Mouse (Mus musculus) heart, embryonic 16.5 days (tissue): ENCODE data around the gene Laptm5. TPM values are rescaled to one million over a fixed set of nuclear protein-coding genes. Genes with fewer than 3 reads are reported as not detected.

Experiments
- ATAC-seq: fragments of 200-750 bp; cut with Nextera tagmentation; replicated peaks from 2 replicates; pipeline ENCODE4 v1.8.0; 2017; ENCODE audit warnings: moderate number of reproducible peaks; ENCODE audit not compliant: insufficient read depth, low FRiP score; ENCODE audit errors: extremely low read depth
- H3K27ac ChIP-seq: fragments of 300-500 bp; sonication (generic); 2 replicates; pipeline ENCODE4 v1.5.1; 2014; ENCODE audit warnings: mild to moderate bottlenecking, low read length, control low read depth, moderate library complexity
- H3K27me3 ChIP-seq: fragments of 300-500 bp; sonication (generic); 2 replicates; pipeline ENCODE4 v1.6.1; 2014; ENCODE audit warnings: low read length, mixed read lengths; ENCODE audit not compliant: control insufficient read depth, insufficient read depth
- H3K36me3 ChIP-seq: fragments of 300-500 bp; sonication (generic); 2 replicates; pipeline ENCODE4 v1.6.1; 2014; ENCODE audit not compliant: control insufficient read depth, insufficient read depth
- H3K4me1 ChIP-seq: fragments of 300-500 bp; sonication (generic); 2 replicates; pipeline ENCODE4 v1.6.1; 2014; ENCODE audit warnings: low read length, mixed read lengths; ENCODE audit not compliant: control insufficient read depth, insufficient read depth
- H3K4me2 ChIP-seq: fragments of 300-500 bp; sonication (generic); 2 replicates; pipeline ENCODE4 v1.6.1; 2014; ENCODE audit warnings: low read depth, mild to moderate bottlenecking, control low read depth, low read length
- H3K4me3 ChIP-seq: fragments of 300-500 bp; sonication (generic); 2 replicates; pipeline ENCODE4 v1.5.1; 2014; ENCODE audit warnings: mild to moderate bottlenecking, control low read depth, low read length
- H3K9ac ChIP-seq: fragments of 300-500 bp; sonication (generic); 2 replicates; pipeline ENCODE4 v1.6.1; 2014; ENCODE audit warnings: low read length, control low read depth
- H3K9me3 ChIP-seq: fragments of 300-500 bp; sonication (generic); replicated peaks from 2 replicates; pipeline ENCODE4 v1.6.1; 2016; ENCODE audit warnings: low read length; ENCODE audit not compliant: control insufficient read depth
- whole genome bisulfite sequencing: fragments of 180-500 bp; shearing (Covaris S2); extraction: QIAGEN DNeasy Blood & Tissue Kit; methylation state at CpG from one replicate; pipeline ENCODE4 v1.1.7; 2014; 5-methylcytosine and 5-hydroxymethylcytosine counted together
- polyA plus RNA-seq: library from polyadenylated mRNA; unstranded; fragments of >200 nt; fragmentation: Nextera tagmentation; extraction: Ambion mirVana; gene quantifications from 2 replicates; pipeline ENCODE4 v1.2.1, GENCODE M21; 2015

The Laptm5 gene
- polyA plus RNA-seq, 1 experiment from 2014 or later = 61.2 TPM

DNA sequence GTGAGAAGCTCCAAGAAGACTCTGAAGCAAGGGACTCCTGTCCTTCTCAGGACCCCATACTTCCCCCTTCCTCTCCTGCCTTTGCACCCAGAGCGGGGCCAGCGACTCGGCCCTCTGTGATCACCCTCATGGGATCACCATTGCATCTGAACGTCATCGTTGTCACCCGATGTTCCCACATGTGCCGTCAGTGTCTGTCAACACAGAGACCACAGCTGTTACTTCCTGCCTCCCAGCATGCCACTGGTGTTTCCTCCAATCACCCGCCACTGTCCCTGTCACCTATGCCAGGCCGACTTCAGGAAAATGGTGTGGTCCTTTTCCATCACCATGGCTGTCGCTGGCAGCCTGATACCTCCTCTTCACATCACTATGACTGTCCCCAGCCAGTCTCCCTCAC, 9.1 kb downstream of the Laptm5 start:
- no peak overlapping the region for H3K27ac ChIP-seq
- no peak for ATAC-seq
- WGBS = 65% methylated on average over 10 of the region's 10 CpGs
- no peaks in the 10 kb centered on the region for H3K36me3 ChIP-seq
- no peak overlapping the region for H3K4me3 ChIP-seq
- H3K27me3 ChIP-seq = no peaks in the 10 kb centered on the region
- H3K9me3 ChIP-seq = no peaks in the 10 kb centered on the region
- H3K9ac ChIP-seq = no peak overlapping the region
- peaks cover 7% of the 10 kb centered on the region for H3K4me1 ChIP-seq
- H3K4me2 ChIP-seq = no peak overlapping the region

DNA sequence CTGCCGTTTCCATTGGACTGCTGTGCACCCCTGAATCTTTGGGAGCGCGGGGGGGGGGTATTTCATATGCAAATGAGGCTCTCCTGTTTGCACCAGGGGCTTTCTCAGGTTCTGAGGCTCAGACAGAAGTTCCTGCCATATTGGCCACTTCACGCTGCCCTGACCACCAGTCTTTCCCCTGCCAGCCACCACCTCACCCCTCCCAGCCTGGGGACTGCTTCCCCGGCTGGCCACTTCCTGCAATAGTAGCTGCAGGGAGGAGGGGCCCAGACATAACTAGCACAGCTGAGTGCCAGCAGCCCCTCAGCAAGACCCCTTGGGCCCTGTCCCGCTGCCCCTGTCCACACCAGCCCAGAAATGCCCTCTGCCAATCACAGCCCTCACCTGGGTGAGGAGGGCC, 13.3 kb downstream of the Laptm5 start:
- Histone ChIP-seq H3K27me3 (no peaks in the 10 kb centered on the region), H3K36me3 (no peaks in the 10 kb centered on the region), H3K27ac (no peak overlapping the region), H3K4me2 (no peak overlapping the region), H3K9me3 (no peaks in the 10 kb centered on the region), H3K4me1 (no peaks in the 10 kb centered on the region), H3K4me3 (no peak overlapping the region), H3K9ac (no peak overlapping the region)
- 61% methylated on average over 6 of the region's 6 CpGs for WGBS
- no peak for ATAC-seq

DNA sequence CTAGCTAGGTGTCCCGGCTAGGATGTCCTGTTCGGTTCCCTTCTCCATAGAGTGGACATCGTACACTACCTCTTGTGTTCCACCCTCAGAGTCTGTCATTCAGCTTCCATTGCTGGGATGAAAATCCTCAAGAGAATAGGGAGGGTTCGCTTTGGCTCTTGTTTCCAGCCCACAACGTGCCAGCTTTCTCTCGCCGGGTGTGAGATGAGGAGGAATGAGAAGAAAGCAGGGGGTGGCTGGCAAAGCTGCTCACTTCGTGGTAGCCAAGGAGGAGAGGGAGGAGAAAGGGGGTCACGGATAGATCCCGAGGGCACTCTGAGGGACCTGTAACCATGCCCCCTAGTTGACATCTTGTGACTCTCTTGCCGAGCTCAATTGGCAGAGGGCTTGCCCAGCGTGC, 14.9 kb downstream of the Laptm5 start:
- no peak overlapping the region for H3K4me2 ChIP-seq
- ATAC-seq = no peak
- no peaks in the 10 kb centered on the region for H3K27me3 ChIP-seq
- 80% methylated on average over 12 of the region's 12 CpGs for WGBS
- H3K9ac ChIP-seq = no peak overlapping the region
- H3K4me3 ChIP-seq = no peak overlapping the region
- H3K4me1 ChIP-seq = no peaks in the 10 kb centered on the region
- H3K9me3 ChIP-seq = no peaks in the 10 kb centered on the region
- H3K27ac ChIP-seq = no peak overlapping the region
- no peaks in the 10 kb centered on the region for H3K36me3 ChIP-seq

DNA sequence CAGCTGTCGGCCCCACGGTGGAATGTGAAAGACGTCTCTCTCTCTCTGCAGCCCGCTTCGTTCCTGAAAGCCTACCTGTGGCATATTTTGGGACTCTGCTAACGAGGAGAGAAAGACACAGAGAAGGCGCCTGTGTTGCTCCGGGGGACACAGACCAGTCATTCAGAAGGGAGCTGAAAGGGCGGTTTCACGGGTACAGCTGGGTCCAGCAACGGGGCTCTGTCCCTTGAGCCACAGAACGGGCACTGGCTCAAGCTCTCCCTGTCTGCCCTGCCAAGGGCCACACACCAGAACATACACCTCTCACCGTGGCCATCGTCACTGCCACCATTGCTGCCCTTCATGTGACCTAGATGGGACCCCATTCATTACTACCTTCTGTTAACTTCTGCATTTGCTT, 29.7 kb downstream of the Laptm5 start:
- ATAC-seq = no peak
- no peak overlapping the region for H3K4me2 ChIP-seq
- no peak overlapping the region for H3K4me3 ChIP-seq
- 40% methylated on average over 14 of the region's 14 CpGs for WGBS
- H3K9ac ChIP-seq = no peak overlapping the region
- peaks cover 6% of the 10 kb centered on the region for H3K27me3 ChIP-seq
- no peaks in the 10 kb centered on the region for H3K36me3 ChIP-seq
- no peak overlapping the region for H3K27ac ChIP-seq
- H3K4me1 ChIP-seq = no peaks in the 10 kb centered on the region
- no peaks in the 10 kb centered on the region for H3K9me3 ChIP-seq

DNA sequence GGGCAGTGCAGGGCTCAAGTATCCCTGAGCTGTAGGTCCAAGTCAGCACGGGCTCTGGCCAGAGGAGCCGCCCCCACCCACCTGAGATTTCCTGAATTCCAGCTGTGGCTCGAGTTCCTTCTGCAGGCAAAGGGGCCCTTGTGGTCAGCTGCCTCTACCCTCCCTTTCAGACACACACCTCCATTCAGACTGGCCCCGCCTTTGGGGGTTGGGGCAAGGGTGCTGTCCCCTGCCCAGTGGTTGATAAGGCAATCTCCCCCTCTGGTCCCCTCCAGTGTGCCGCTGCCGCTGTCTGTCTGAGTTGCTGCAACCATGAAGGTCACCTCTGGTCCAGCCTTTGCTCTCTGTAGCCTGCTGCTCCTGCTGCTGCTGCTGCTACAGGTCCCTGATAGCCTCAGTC, 31.2 kb downstream of the Laptm5 start, which contains the start of gene Matn1:
Gene Matn1, plus strand, starts transcription at position 274 of the 400 bp plus-strand sequence.
- peaks cover 6% of the 10 kb centered on the region for H3K27me3 ChIP-seq
- WGBS = 37% methylated on average over 6 of the region's 6 CpGs
- no peak within 1 kb of the TSS for H3K27ac ChIP-seq
- ATAC-seq = no peak
- no peak within 1 kb of the TSS for H3K4me2 ChIP-seq
- H3K9ac ChIP-seq = no peak within 1 kb of the TSS
- H3K4me3 ChIP-seq = no peak within 1 kb of the TSS
- no peaks in the 10 kb centered on the region for H3K9me3 ChIP-seq
- no peaks in the 10 kb centered on the region for H3K4me1 ChIP-seq
- no peaks in the 10 kb centered on the region for H3K36me3 ChIP-seq

DNA sequence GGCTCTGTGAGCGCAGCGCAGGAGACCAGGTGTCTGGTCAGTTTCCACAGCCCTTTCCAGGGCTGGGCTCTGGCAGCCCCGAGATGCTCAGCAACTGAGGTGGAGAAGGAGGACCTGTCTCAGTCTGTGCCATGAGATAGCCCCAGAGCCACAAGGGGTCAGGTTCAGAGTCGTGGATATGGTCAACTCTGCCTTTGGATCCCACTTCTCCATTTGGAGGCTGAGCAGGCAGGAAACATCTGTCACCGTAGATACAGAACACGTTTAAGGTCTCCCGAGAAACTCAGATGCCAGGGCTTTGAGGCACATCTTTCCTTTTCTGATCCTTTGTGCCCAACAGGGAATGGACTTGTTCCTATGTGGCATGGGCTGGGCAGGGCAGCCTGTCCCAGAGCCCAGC, 31.9 kb downstream of the Laptm5 start:
- H3K4me1 ChIP-seq = no peaks in the 10 kb centered on the region
- no peak overlapping the region for H3K4me2 ChIP-seq
- H3K27me3 ChIP-seq = peaks cover 6% of the 10 kb centered on the region
- no peaks in the 10 kb centered on the region for H3K36me3 ChIP-seq
- no peak overlapping the region for H3K27ac ChIP-seq
- 66% methylated on average over 7 of the region's 7 CpGs for WGBS
- no peak overlapping the region for H3K9ac ChIP-seq
- no peaks in the 10 kb centered on the region for H3K9me3 ChIP-seq
- H3K4me3 ChIP-seq = no peak overlapping the region
- no peak for ATAC-seq

DNA sequence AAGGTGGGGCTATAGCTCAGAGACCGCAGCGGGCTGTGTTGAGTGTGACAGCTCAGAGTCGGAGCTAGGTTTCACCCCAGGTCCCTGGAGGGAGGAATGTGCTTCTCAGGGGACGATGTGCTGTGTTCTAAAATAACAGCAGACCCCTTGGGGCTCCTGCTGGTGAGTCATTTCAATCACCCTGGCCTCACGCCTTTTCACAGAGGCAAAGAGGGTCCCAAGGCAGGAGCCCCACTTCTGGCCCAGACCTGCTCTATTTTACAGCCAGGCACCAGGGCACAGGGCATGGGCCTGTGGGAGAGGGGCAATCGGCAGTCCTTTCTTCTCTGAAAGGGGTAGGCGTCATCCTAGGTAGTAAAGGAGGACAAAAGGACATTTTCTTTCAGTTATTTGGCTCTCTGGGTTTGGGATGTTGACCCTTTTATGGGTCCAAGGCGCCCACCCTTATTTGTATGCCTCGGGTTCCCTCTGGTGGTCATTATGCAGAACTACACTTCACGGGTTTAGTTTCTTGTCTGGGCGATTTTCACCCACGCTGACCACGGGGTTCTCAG, 34.2 kb downstream of the Laptm5 start:
- Histone ChIP-seq H3K4me3 (no peak overlapping the region), H3K9me3 (no peaks in the 10 kb centered on the region), H3K27me3 (peaks cover 6% of the 10 kb centered on the region), H3K36me3 (no peaks in the 10 kb centered on the region), H3K9ac (no peak overlapping the region), H3K4me1 (no peaks in the 10 kb centered on the region), H3K4me2 (no peak overlapping the region), H3K27ac (no peak overlapping the region)
- ATAC-seq = no peak
- 16% methylated on average over 13 of the region's 13 CpGs for WGBS

DNA sequence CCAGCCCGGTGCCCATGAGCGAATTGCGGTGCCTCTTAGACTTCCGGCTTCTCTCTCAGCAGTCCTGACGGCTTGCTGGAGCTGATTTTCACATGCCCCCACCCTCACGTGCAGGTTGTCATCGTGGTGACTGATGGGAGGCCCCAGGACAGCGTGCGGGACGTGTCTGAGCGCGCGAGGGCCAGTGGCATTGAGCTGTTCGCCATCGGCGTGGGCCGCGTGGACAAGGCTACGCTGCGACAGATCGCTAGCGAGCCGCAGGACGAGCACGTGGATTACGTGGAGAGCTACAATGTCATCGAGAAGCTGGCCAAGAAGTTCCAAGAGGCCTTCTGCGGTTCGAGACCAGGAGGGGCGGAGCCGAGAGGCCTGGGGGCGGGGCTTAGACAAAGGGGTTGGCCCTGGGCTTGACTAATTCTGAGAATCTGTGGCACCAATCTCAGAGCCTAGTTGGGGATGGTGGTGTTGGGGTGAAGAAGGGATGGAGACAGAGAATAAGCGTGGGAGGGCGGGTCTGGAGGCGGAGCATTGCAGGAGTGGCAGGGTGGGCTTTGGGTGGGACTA, 37.0 kb downstream of the Laptm5 start:
- H3K4me3 ChIP-seq = no peak overlapping the region
- no peaks in the 10 kb centered on the region for H3K4me1 ChIP-seq
- no peak overlapping the region for H3K4me2 ChIP-seq
- H3K27me3 ChIP-seq = peaks cover 9% of the 10 kb centered on the region
- WGBS = 76% methylated on average over 35 of the region's 35 CpGs
- no peaks in the 10 kb centered on the region for H3K9me3 ChIP-seq
- no peak overlapping the region for H3K27ac ChIP-seq
- ATAC-seq = no peak
- H3K9ac ChIP-seq = no peak overlapping the region
- no peaks in the 10 kb centered on the region for H3K36me3 ChIP-seq

DNA sequence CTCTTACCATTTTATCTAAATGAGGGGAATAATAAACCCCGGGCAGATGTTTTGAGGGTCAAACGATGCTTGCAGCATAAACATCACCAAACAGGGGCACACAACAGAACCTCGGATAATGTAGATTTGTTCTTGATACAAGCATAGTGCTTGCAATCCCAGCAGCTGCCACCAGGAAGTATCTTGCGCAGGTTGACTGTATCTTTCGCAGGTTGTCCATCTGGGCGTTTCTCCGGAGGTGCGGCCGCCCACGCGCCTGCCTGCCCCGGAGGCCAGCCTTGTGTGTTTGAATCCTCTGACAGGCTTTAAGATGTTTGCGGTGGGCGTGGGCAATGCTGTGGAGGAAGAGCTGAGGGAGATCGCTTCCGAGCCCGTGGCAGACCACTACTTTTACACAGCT, 39.6 kb downstream of the Laptm5 start:
- no peaks in the 10 kb centered on the region for H3K36me3 ChIP-seq
- H3K9me3 ChIP-seq = no peaks in the 10 kb centered on the region
- ATAC-seq = no peak
- no peak overlapping the region for H3K4me2 ChIP-seq
- peaks cover 4% of the 10 kb centered on the region; the same call in 1 of the 2 replicates for H3K27me3 ChIP-seq
- 34% methylated on average over 17 of the region's 17 CpGs for WGBS
- no peak overlapping the region for H3K4me3 ChIP-seq
- no peaks in the 10 kb centered on the region for H3K4me1 ChIP-seq
- H3K27ac ChIP-seq = no peak overlapping the region
- H3K9ac ChIP-seq = no peak overlapping the region
